Mouse (Mus musculus): ENCODE results near the gene Pde6g.

DNA sequence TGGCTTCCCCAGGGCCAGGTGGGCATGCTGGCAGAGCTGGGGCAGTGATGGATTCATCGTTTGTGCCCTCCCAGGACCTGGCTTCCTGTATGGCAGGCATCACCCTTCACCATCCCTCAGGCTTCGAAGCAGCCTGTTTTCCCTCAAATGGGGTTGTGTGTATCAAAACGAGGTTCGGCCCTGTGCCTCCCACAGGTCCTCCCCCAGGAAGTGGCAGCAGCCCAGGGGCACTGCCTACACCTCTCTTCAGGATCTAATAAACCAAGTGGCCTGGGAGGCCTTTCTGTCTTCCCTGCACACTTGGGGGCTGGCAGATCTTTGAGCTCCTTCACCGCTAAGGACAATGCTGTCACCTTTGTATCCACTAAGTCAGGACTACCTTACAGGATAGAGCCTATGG is 45.6 kb upstream of the Pde6g start:
- TF ChIP-seq CTCF (IDR thresholded peaks at IDR 0.05 in 2 of 3, conservative IDR thresholded peaks at IDR 0.05 in 1 of 3; ENCODE audit: control insufficient read depth in 1 of 3, insufficient read depth in 1 of 3, low read depth in 2 of 3, low read length in 3 of 3, poor library complexity in 1 of 3, severe bottlenecking in 1 of 3) (no peak), SMC3 (IDR thresholded peaks at IDR 0.05; ENCODE audit: low read depth, low read length) (no peak), MYC (IDR thresholded peaks at IDR 0.05; ENCODE audit: low read depth, low read length) (no peak), MYB (IDR thresholded peaks at IDR 0.05; ENCODE audit: low read depth, low read length) (no peak), E2F4 (IDR thresholded peaks at IDR 0.05; ENCODE audit: borderline replicate concordance, low read depth, low read length) (no peak), EP300 (IDR thresholded peaks at IDR 0.05; ENCODE audit: low read depth in 1 of 2, low read length in 2 of 2) (no peak), GATA1 (IDR thresholded peaks at IDR 0.05; ENCODE audit: low read depth, low read length) (no peak), POLR2AphosphoS5 (IDR thresholded peaks at IDR 0.05; ENCODE audit: borderline replicate concordance, low read depth, low read length) (no peak)

Measured in MEL (cell line).